Mouse (Mus musculus) kidney, adult 8-10 months (tissue): ENCODE data around the gene Pou2f1.

Experiments used
- DNase-seq, 2 experiments: peaks; one replicate each; pipeline ENCODE4 v3.0.0; 2022

Gene Pou2f1

DNA sequence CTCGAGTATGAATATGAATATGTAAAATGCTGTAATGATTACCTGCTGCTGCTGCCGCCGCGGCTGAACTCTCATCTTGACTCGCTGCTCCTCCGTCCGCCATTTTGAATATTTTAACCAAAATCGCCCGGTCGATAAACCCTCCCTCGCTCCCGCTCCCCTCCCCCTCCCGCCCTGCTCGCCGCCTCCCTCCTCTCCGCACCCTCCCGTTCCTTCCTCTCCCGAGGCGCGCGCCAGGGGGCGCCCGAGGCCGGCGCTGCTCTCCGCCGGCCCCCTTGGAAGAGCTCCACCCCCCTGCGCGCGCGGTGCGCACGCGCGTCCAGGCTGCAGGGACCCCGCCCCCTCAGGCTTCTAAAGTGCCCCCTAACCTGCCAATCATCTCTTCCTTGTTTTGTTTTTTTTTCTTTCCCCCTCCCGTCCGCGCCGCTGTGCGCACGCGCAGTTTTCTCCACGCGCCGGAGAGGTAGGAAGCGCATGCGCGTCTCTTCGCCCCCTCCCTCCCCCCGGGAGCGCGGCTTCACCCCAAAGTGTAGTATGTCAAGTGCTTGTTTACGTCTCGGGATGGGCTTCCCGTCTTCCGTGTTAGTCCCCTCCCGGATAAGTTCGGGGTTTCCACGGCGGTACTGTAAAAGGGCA lies at the start of gene Pou2f1:
TSS of gene Pou2f1 (minus strand) at position 159 of the 636 bp plus-strand sequence.
- peak; percentile 96 to 97 for DNase-seq

GRCm38 (mm10) chr1:166049046-166049827 lies 46.8 kb upstream of the Pou2f1 start:
- no peak for DNase-seq

DNA sequence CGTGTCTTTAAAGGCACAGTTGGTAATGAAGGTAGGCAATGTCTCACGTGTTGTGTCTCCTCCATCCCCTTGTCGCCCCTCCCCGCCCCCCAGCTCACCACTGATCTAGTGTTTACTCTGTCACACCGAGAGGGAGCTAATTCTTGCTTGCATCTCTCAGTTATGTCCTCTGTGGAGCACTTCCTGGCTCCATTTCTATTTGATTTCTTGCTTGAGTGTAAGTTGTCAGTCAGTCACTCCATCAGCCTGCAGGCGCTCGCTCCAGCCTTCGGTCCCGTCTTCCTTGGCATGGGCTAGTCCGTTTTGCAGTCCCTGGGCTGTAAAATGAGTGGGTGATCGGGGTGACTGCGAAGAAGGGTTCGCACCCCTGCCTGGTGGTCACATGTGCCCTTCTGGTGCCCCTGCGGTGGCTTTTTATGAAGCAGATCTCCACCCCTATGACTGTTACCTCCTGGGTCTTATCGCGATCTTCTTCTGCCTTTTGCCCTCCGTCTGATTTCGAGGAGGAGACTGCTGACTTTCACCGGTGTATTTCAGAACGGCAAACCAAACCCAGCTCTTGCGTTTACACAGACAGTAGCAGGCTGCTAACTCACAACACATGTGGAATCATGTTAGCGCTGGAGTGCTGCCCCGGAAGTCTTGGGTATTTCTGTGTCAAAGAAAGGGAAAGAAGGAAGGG lies 45.9 kb upstream of the Pou2f1 start:
- no peak for DNase-seq

DNA sequence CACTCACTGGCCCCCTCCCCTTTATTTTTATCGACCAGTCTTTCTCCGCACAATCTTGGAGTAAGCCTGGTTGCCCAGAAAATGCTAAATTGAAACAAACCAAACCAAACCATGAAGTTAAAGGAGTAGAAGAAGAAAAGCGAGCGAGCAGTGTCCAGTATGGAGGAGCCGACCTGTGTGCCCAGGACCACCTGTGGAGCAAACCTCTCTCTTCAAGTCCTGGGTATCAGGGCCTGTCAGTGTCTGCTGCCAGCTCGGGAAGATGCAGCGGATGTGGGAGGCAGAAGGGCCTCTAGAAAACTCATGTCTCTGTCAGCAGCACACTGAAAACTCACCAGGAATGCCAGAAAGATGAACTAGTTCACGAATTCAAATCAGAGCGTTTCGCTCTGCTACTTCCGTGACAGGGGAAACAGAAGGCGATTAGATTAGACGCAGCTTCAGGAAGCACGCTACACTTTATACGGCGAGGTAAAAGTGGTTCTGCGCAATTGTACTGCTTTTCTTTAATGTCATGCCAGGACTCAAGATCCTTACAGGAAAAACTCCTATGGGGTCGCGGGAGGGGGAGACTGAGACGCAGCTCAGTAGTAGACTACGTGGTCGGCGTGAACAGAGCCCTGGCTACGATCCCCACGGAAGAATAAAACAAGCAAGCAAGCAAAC lies 45.2 kb upstream of the Pou2f1 start:
- no peak for DNase-seq

GRCm38 (mm10) chr1:166045894-166046197 lies 43.4 kb upstream of the Pou2f1 start:
- DNase-seq, result no peak

DNA sequence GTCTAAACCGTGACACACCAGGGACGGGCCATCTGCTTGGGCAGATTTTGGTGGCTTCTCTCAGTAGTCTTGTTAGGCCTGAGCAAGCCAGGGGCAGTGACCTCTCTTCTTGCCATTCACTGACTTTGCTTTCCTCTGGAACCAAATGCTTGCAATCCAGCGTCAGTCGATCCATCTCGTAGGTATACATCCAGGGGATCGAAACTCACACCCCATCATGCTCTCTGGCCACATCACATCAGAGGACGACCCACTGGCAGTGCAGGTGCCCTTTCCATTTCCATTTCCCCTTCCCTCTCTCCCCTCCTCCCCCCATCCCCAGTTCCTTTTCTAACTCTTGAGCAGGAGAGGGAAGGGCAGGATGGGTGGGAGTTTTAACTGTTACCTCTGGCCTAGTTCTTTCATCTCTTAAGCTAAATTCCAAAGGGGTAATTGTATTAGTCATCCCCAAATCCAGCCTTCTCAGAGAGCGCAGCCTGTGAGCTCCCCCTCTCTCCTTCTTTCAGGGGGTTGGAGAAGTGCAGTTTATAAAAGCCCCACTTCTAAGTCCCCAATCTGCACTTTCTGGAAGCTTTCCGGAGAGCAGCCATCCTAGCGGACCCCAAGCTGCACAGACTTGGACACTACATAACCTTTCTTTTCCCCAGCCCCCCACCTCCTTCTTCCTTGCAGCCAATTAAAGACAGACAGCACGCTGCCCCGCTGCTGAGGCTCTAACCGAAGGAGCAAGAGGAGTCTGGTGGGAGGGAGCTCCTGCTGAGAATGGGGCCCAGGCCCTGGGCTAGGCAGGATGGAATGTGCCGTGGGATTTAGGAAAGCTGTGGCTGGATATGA lies 42.8 kb upstream of the Pou2f1 start:
- DNase-seq, result no peak

DNA sequence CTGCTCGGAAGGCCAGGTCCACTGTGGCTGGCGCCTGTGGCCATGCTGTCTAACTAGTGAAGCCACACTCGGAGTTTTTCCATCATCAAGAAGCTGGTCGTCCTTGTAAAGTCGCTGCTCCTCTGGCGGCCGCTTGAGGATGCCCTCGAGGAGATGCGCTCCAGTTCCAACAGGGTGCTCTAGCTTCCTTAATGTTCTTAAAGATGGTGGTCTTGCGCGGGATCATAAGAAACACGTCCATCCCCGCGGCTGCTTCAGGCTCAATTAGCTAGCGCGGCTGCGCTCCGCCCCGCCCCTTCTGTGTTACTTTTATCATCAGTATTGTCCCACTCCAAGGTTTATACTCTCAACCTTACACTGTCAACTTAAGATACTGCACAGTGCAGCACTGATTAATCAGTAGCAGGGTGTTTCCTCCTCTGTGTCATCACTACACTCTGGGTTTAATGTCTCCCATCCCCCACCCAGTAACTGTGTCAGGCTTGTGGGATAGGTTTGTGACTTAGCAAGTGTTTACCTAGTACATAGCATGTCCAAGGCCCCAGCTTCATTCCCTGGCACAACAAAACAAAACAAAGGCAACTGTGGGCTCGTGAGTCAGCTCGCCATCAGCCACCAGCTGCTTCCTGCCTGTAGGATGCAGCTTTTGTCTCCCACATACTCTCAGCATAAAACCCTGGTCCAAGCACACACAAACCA lies 41.1 kb upstream of the Pou2f1 start:
- no peak for DNase-seq

DNA sequence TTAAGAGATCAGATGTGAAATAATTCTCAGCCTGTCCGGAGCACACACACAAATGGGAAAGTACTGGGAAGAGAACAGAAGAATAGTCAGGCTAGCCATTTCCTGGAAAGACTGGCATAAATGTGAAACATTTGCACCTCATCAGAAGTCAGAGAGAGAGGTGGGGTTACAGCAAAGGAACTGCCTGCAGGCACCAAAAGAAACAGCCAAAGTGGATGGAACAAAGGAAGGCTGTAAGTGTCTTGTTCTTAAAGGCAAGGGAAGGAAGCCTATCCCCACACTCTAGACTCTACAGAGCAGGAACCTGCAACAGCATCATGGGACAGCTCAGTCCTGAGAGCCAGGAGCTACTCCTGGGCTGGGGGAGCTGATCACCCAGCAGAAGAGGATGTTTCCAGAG lies 39.0 kb upstream of the Pou2f1 start:
- no peak for DNase-seq

DNA sequence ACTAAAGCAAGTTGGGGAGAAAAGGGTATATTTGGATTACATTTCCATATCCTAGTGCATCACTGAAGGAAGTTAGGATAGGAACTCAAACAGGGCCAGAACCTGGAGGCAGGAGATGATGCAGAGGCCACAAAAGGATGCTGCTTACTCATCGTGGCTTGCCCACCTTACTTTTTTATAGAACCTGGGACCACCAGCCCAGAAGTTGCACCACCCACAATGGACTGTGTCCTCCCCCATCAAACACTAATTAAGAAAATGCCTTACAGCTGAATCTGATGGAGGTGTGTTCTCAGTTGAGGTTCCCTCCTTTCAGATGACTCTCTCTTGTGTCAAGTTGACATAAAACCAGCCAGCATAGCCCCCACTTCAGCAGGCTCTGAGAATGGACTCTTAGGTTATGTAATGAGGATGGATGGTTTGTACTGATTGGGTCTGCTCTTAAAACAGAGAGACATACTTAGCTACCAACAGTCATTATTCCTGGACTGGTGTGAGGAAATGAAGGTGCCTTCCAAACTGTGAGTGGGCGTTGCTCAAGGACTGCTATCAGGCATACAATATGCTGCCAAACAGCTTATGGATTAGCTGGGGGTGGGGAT lies 36.4 kb upstream of the Pou2f1 start:
- no peak for DNase-seq

- no peak for DNase-seq
Measured at GRCm38 (mm10) chr1:166035045-166035444, 32.6 kb upstream of the Pou2f1 start.

DNA sequence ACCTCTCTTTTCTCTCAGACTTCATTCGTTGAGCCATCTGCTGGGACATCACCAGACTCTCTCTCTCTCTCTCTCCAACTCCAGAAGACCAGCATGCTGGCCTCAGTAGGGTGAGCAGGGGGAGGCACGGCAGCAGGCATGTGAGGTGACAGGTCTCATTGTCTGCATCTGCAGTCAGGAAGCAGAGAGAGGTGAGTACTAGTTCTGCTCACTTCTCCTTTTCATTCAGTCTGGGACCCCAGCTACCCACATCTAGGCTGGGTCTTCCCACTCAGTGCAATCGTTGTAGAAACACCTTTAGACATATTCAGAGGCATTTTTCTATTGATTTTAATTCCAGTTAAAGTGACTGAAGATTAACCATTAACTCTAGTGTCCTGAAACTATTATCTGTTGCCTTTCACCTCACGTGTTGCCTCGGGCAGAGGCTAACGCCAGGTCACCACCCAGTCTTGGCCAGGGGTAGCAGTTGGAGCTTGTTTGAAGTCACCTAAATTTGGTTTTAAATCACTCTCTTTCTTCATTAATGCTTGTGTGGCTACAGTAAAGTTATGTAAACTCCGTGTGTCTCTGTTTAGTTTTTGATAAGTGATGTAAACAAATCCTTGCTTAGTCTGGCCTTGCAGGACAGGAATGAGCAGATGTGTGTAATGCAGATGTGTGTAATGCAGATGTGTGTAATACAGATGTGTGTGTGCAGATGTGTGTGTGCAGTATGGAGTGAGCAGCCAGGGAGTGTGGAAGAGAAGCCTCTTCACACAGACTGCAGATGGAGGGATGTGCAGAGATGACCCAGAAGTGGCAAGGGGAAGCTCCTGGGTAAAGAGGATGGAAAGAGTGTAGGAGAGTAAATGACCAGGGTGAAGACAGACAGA lies 29.4 kb upstream of the Pou2f1 start:
- DNase-seq, result no peak

DNA sequence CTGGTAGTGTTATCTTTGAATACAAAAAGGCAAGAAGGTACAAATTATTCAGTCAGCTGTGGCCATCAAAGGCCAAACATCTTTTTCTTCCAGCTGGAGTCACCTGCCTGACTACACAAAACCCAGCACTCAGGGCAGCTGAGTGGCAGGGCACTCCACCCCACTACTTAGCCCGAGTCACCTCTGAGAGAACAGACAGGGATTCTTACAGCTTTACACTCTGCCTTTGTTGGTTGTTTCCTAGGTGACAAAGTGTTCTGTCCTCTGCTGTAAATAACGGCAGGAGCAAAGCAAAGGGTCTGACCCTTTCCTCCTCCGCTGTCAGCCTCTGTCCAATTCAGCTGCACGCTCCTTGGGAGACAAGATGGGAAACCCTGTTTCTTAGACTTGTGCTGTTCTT lies 21.5 kb upstream of the Pou2f1 start:
- no peak for DNase-seq

GRCm38 (mm10) chr1:166017203-166017602 lies 14.7 kb upstream of the Pou2f1 start:
- no peak for DNase-seq

- DNase-seq, result no peak
Measured at GRCm38 (mm10) chr1:166016306-166016705, 13.8 kb upstream of the Pou2f1 start.

GRCm38 (mm10) chr1:166014530-166014929 lies 12.1 kb upstream of the Pou2f1 start:
- DNase-seq, result no peak

- no peak for DNase-seq
Measured at GRCm38 (mm10) chr1:166010106-166010505, 7.6 kb upstream of the Pou2f1 start.

- DNase-seq, result no peak
Measured at GRCm38 (mm10) chr1:166008634-166009350, 6.3 kb upstream of the Pou2f1 start.

DNA sequence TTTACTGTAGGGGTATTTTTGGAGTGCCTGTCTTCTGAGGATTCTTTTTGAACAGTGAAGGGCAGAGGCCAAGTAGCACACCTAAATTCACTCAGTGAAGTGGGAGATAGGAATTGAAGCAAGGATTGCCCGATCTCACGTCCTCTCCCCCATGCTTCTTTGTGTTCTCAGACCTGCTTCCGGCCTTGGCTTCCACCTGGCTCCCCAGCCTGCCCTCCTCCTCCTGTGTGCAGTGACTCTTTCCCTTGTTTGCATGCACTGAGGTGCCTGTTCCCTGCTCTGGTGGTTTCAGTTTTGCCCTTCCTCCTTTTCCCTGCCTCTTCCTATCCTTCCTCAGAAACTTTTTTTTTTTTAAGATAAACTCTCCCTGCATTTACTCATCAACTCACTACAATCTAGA lies 4.5 kb upstream of the Pou2f1 start:
- DNase-seq, result no peak

- peak; percentile 94 for DNase-seq
Measured at GRCm38 (mm10) chr1:166003181-166004022, 924 bp upstream of the Pou2f1 start.
